In genomic region chr8:71586891-71587290, GRCm38 (mm10) we compare ENCODE assay signal across 9 mouse cellular contexts. TPM values are rescaled to one million over a fixed set of nuclear protein-coding genes. Genes with fewer than 3 reads are reported as not detected.
A peak's percentile ranks its signal among the peaks of the same experiment; 100 is the strongest.
DNase-seq lines count a peak whose midpoint lies in the region; ATAC-seq and TF ChIP-seq lines count a peak whose summit lies in the region.
"Had no signal": no experiment of that assay in that cellular context is flagged by ENCODE, and none has a peak within 500 bp of the region (broad histone marks: within the 10 kb centered on the region; RNA-seq: fewer than 3 reads in every experiment).

No protein-coding gene starts in this region.

- H3K4me3 ChIP-seq in hindbrain, embryonic 10.5 days: no peak overlapping the region
- H3K4me3 ChIP-seq in hindbrain, embryonic 14.5 days (replicated peaks; ENCODE audit: low read length): no peak overlapping the region
- no peak overlapping the region for H3K4me3 ChIP-seq in limb, embryonic 14.5 days (replicated peaks; ENCODE audit: low read length)
- H3K4me3 ChIP-seq: myocyte had no signal

- TF ChIP-seq CTCF in brain, embryonic 14.5 days (IDR thresholded peaks at IDR 0.05; ENCODE audit: borderline replicate concordance, extremely low read depth, insufficient read depth, insufficient read length): peak; percentile 74

- 78% methylated on average over 2 of the region's 2 CpGs for WGBS in hindbrain, embryonic 10.5 days
- WGBS in hindbrain, embryonic 14.5 days: 91% methylated on average over 2 of the region's 2 CpGs
- 82% methylated on average over 2 of the region's 2 CpGs for WGBS in limb, embryonic 14.5 days

- peaks cover 12% of the 10 kb centered on the region for H3K4me1 ChIP-seq in hindbrain, embryonic 10.5 days (replicated peaks)
- H3K4me1 ChIP-seq in hindbrain, embryonic 14.5 days (replicated peaks; ENCODE audit: control insufficient read depth, insufficient read depth, low read length): peaks cover 11% of the 10 kb centered on the region
- H3K4me1 ChIP-seq in limb, embryonic 14.5 days (ENCODE audit: control insufficient read depth, insufficient read depth, low read length): peaks cover 4% of the 10 kb centered on the region; the same call in 1 of the 2 replicates

- ATAC-seq in hindbrain, embryonic 14.5 days (ENCODE audit: low FRiP score): no peak
- ATAC-seq in limb, embryonic 14.5 days (ENCODE audit: low FRiP score, low read depth): no peak

- DNase-seq in hindbrain, embryonic 10.5 days (ENCODE audit: low spot score): peak; percentile 36
- no peak for DNase-seq in hindbrain, embryonic 14.5 days (ENCODE audit: low spot score)
- DNase-seq in spleen, postnatal 10 days (ENCODE audit: low spot score in 2 of 2): peak; percentile 46 to 76
- no peak for DNase-seq in spleen, postnatal 14 days (ENCODE audit: low spot score in 2 of 2)
- peak; percentile 53 for DNase-seq in brain, embryonic 14.5 days (ENCODE audit: low read depth)
- DNase-seq in limb, embryonic 14.5 days (ENCODE audit: low spot score): peak; percentile 22
- peak; percentile 57 to 63 for DNase-seq in thymus, postnatal 36 days
- no peak for DNase-seq in frontal cortex, postnatal 36 days (ENCODE audit: low spot score in 2 of 2)

- TF ChIP-seq POLR2A in brain, embryonic 14.5 days (IDR thresholded peaks at IDR 0.05; ENCODE audit: borderline replicate concordance, extremely low read depth, insufficient read depth, insufficient read length, poor library complexity, severe bottlenecking): no peak
- no peak for TF ChIP-seq POLR2A in limb, embryonic 14.5 days (IDR thresholded peaks at IDR 0.05; ENCODE audit: borderline replicate concordance, extremely low read depth, insufficient read depth, insufficient read length)

- no peak overlapping the region for H3K9ac ChIP-seq in hindbrain, embryonic 14.5 days
- H3K9ac ChIP-seq in limb, embryonic 14.5 days (ENCODE audit: low read depth, low read length, severe bottlenecking): no peak overlapping the region

- no peak overlapping the region for H3K4me2 ChIP-seq in hindbrain, embryonic 14.5 days (replicated peaks)
- H3K4me2 ChIP-seq in limb, embryonic 14.5 days (replicated peaks; ENCODE audit: low read depth, low read length, severe bottlenecking): no peak overlapping the region

- H3K9me3 ChIP-seq in hindbrain, embryonic 10.5 days: no peaks in the 10 kb centered on the region
- H3K9me3 ChIP-seq in hindbrain, embryonic 14.5 days (ENCODE audit: control insufficient read depth, low read length): no peaks in the 10 kb centered on the region
- no peaks in the 10 kb centered on the region for H3K9me3 ChIP-seq in limb, embryonic 14.5 days (ENCODE audit: control insufficient read depth, low read length)

- H3K27ac ChIP-seq in hindbrain, embryonic 10.5 days: no peak overlapping the region
- H3K27ac ChIP-seq in hindbrain, embryonic 14.5 days: no peak overlapping the region
- H3K27ac ChIP-seq in limb, embryonic 14.5 days (replicated peaks; ENCODE audit: low read depth, low read length): no peak overlapping the region

- peaks cover 19% of the 10 kb centered on the region for H3K27me3 ChIP-seq in hindbrain, embryonic 10.5 days (ENCODE audit: insufficient read depth, poor library complexity, severe bottlenecking)
- H3K27me3 ChIP-seq in hindbrain, embryonic 14.5 days (ENCODE audit: control insufficient read depth, insufficient read depth, low read length): no peaks in the 10 kb centered on the region
- no peaks in the 10 kb centered on the region for H3K27me3 ChIP-seq in limb, embryonic 14.5 days (ENCODE audit: control insufficient read depth, insufficient read depth, low read length)

- H3K36me3 ChIP-seq in hindbrain, embryonic 10.5 days: peaks cover 38% of the 10 kb centered on the region
- H3K36me3 ChIP-seq in hindbrain, embryonic 14.5 days (replicated peaks; ENCODE audit: control insufficient read depth, insufficient read depth): peaks cover 45% of the 10 kb centered on the region
- peaks cover 38% of the 10 kb centered on the region for H3K36me3 ChIP-seq in limb, embryonic 14.5 days (ENCODE audit: control insufficient read depth, insufficient read depth, low read length)

RNA-seq across cellular contexts. Expression of gene Pgls, which starts 5.1 kb away (rescaled TPM):
- polyA plus RNA-seq in hindbrain, embryonic 10.5 days (2016; fragmentation: Nextera tagmentation; extraction: Ambion mirVana): 254 and 268 TPM in 2 replicates
- polyA plus RNA-seq in hindbrain, embryonic 14.5 days (2014; fragmentation: Nextera tagmentation; extraction: Ambion mirVana): 243 and 246 TPM in 2 replicates
- 113 and 128 TPM in 2 replicates for polyA plus RNA-seq in brain, embryonic 14.5 days (2012; rRNA removed)
- 141 and 216 TPM in 2 replicates for polyA plus RNA-seq in limb, embryonic 14.5 days (2012; rRNA removed)
- 249 and 255 TPM in 2 replicates for polyA plus RNA-seq in limb, embryonic 14.5 days (2014; fragmentation: Nextera tagmentation; extraction: Ambion mirVana)

RNA-seq across cellular contexts. Expression of gene Fam129c, which starts 10.6 kb away (rescaled TPM):
- polyA plus RNA-seq in hindbrain, embryonic 10.5 days (2016; fragmentation: Nextera tagmentation; extraction: Ambion mirVana): 5.0 and 5.3 TPM in 2 replicates
- 5.2 and 5.7 TPM in 2 replicates for polyA plus RNA-seq in hindbrain, embryonic 14.5 days (2014; fragmentation: Nextera tagmentation; extraction: Ambion mirVana)
- 7.7 and 8.7 TPM in 2 replicates for polyA plus RNA-seq in brain, embryonic 14.5 days (2012; rRNA removed)
- 7.5 and 7.8 TPM in 2 replicates for polyA plus RNA-seq in limb, embryonic 14.5 days (2012; rRNA removed)
- polyA plus RNA-seq in limb, embryonic 14.5 days (2014; fragmentation: Nextera tagmentation; extraction: Ambion mirVana): 2.9 and 3.3 TPM in 2 replicates

RNA-seq across cellular contexts. Expression of gene Slc27a1, which starts 18.2 kb away (rescaled TPM):
- 24.1 and 28.9 TPM in 2 replicates for polyA plus RNA-seq in hindbrain, embryonic 10.5 days (2016; fragmentation: Nextera tagmentation; extraction: Ambion mirVana)
- 41.6 and 57.3 TPM in 2 replicates for polyA plus RNA-seq in hindbrain, embryonic 14.5 days (2014; fragmentation: Nextera tagmentation; extraction: Ambion mirVana)
- polyA plus RNA-seq in brain, embryonic 14.5 days (2012; rRNA removed): 130 and 165 TPM in 2 replicates
- polyA plus RNA-seq in limb, embryonic 14.5 days (2012; rRNA removed): 87.8 and 133 TPM in 2 replicates
- polyA plus RNA-seq in limb, embryonic 14.5 days (2014; fragmentation: Nextera tagmentation; extraction: Ambion mirVana): 24.3 and 25.9 TPM in 2 replicates

RNA-seq across cellular contexts. Expression of gene Nxnl1, which starts 20.5 kb away (rescaled TPM):
- polyA plus RNA-seq in hindbrain, embryonic 10.5 days (2016; fragmentation: Nextera tagmentation; extraction: Ambion mirVana): not detected in 2 replicates
- polyA plus RNA-seq in hindbrain, embryonic 14.5 days (2014; fragmentation: Nextera tagmentation; extraction: Ambion mirVana): 0.13 TPM in 1 of 2 replicates, not detected in the other
- polyA plus RNA-seq in brain, embryonic 14.5 days (2012; rRNA removed): not detected in 2 replicates
- not detected in 2 replicates for polyA plus RNA-seq in limb, embryonic 14.5 days (2012; rRNA removed)
- polyA plus RNA-seq in limb, embryonic 14.5 days (2014; fragmentation: Nextera tagmentation; extraction: Ambion mirVana): 0.25 TPM in 1 of 2 replicates, not detected in the other

RNA-seq across cellular contexts. Expression of gene Colgalt1, which starts 23.9 kb away (rescaled TPM):
- polyA plus RNA-seq in hindbrain, embryonic 10.5 days (2016; fragmentation: Nextera tagmentation; extraction: Ambion mirVana): 55.3 and 58.5 TPM in 2 replicates
- polyA plus RNA-seq in hindbrain, embryonic 14.5 days (2014; fragmentation: Nextera tagmentation; extraction: Ambion mirVana): 62.4 and 66.0 TPM in 2 replicates
- polyA plus RNA-seq in brain, embryonic 14.5 days (2012; rRNA removed): 128 and 150 TPM in 2 replicates
- 240 and 285 TPM in 2 replicates for polyA plus RNA-seq in limb, embryonic 14.5 days (2012; rRNA removed)
- polyA plus RNA-seq in limb, embryonic 14.5 days (2014; fragmentation: Nextera tagmentation; extraction: Ambion mirVana): 114 and 116 TPM in 2 replicates

Comparison
In these comparisons a context has a peak if more than half of its experiments do, and no peak if none do; other contexts are left out.
1. DNase-seq: peak in hindbrain, embryonic 10.5 days (single experiment), spleen, postnatal 10 days (2 of 2), brain, embryonic 14.5 days (single experiment), limb, embryonic 14.5 days (single experiment) and thymus, postnatal 36 days (2 of 2); none in hindbrain, embryonic 14.5 days (single experiment), spleen, postnatal 14 days (0 of 2) and frontal cortex, postnatal 36 days (0 of 2).